Mouse (Mus musculus): ENCODE measurements at regions not wholly inside any gene's neighbourhood (a gene's known extent, or its start where the extent isn't known, plus 50 kb on each side); places are given as distances from the start of the nearest gene placed in this dataset.

- 63% methylated on average over 1 of the region's 1 CpGs for WGBS
- H3K9ac ChIP-seq, result no peak overlapping the region
- H3K27me3 ChIP-seq (replicated peaks), result no peaks in the 10 kb centered on the region
- no peak for ATAC-seq (ENCODE audit: insufficient read depth, low FRiP score, low read depth)
- H3K4me1 ChIP-seq, result no peaks in the 10 kb centered on the region
- no peak overlapping the region for H3K27ac ChIP-seq
- no peak overlapping the region for H3K4me2 ChIP-seq
- H3K4me3 ChIP-seq (replicated peaks), result no peak overlapping the region
- no peaks in the 10 kb centered on the region for H3K36me3 ChIP-seq
- no peaks in the 10 kb centered on the region for H3K9me3 ChIP-seq
Measured at GRCm38 (mm10) chr10:17072906-17073305, 650.1 kb upstream of the Cited2 start.

GRCm38 (mm10) chr10:17074013-17074401, 649.0 kb upstream of the Cited2 start:
- Histone ChIP-seq H3K4me1 (no peaks in the 10 kb centered on the region), H3K36me3 (no peaks in the 10 kb centered on the region), H3K4me3 (replicated peaks) (no peak overlapping the region), H3K9ac (no peak overlapping the region), H3K4me2 (no peak overlapping the region), H3K27me3 (replicated peaks) (no peaks in the 10 kb centered on the region), H3K27ac (no peak overlapping the region), H3K9me3 (no peaks in the 10 kb centered on the region)
- 72% methylated on average over 1 of the region's 1 CpGs for WGBS
- no peak for ATAC-seq (ENCODE audit: insufficient read depth, low FRiP score, low read depth)

GRCm38 (mm10) chr10:17074402-17075027, 648.5 kb upstream of the Cited2 start:
- Histone ChIP-seq H3K9ac (no peak overlapping the region), H3K9me3 (no peaks in the 10 kb centered on the region), H3K4me2 (no peak overlapping the region), H3K36me3 (no peaks in the 10 kb centered on the region), H3K27ac (no peak overlapping the region), H3K4me3 (replicated peaks) (no peak overlapping the region), H3K4me1 (no peaks in the 10 kb centered on the region), H3K27me3 (replicated peaks) (no peaks in the 10 kb centered on the region)
- 62% methylated on average over 6 of the region's 6 CpGs for WGBS
- ATAC-seq (ENCODE audit: insufficient read depth, low FRiP score, low read depth), result no peak

- H3K27ac ChIP-seq, result no peak overlapping the region
- H3K27me3 ChIP-seq (replicated peaks), result no peaks in the 10 kb centered on the region
- 44% methylated on average over 4 of the region's 4 CpGs for whole genome bisulfite sequencing
Measured at GRCm38 (mm10) chr10:17075147-17075546, 647.9 kb upstream of the Cited2 start.

GRCm38 (mm10) chr10:17075576-17075975, 647.4 kb upstream of the Cited2 start:
- no peak for ATAC-seq (ENCODE audit: insufficient read depth, low FRiP score, low read depth)
- Histone ChIP-seq H3K27me3 (replicated peaks) (no peaks in the 10 kb centered on the region), H3K9ac (no peak overlapping the region), H3K36me3 (no peaks in the 10 kb centered on the region), H3K27ac (no peak overlapping the region; the same call in 1 of the 2 replicates), H3K4me1 (no peaks in the 10 kb centered on the region), H3K4me2 (no peak overlapping the region), H3K4me3 (replicated peaks) (no peak overlapping the region), H3K9me3 (no peaks in the 10 kb centered on the region)
- 32% methylated on average over 2 of the region's 2 CpGs for WGBS

More at GRCm38 (mm10) chr10:17075147-17075546, 647.9 kb upstream of the Cited2 start:
- Histone ChIP-seq H3K4me1 (no peaks in the 10 kb centered on the region), H3K9me3 (no peaks in the 10 kb centered on the region), H3K4me2 (no peak overlapping the region), H3K36me3 (no peaks in the 10 kb centered on the region), H3K4me3 (replicated peaks) (no peak overlapping the region), H3K9ac (no peak overlapping the region)
- ATAC-seq (ENCODE audit: insufficient read depth, low FRiP score, low read depth), result no peak

- H3K9ac ChIP-seq, result no peak overlapping the region
Measured at GRCm38 (mm10) chr10:17076186-17076585, 646.8 kb upstream of the Cited2 start.

GRCm38 (mm10) chr10:17077580-17077979, 645.4 kb upstream of the Cited2 start:
- no peak for ATAC-seq (ENCODE audit: insufficient read depth, low FRiP score, low read depth)
- Histone ChIP-seq H3K9ac (no peak overlapping the region), H3K27me3 (replicated peaks) (no peaks in the 10 kb centered on the region), H3K27ac (no peak overlapping the region), H3K9me3 (no peaks in the 10 kb centered on the region), H3K4me3 (replicated peaks) (no peak overlapping the region), H3K36me3 (no peaks in the 10 kb centered on the region), H3K4me1 (no peaks in the 10 kb centered on the region), H3K4me2 (no peak overlapping the region)
- whole genome bisulfite sequencing, result 77% methylated on average over 2 of the region's 2 CpGs

More at GRCm38 (mm10) chr10:17076186-17076585, 646.8 kb upstream of the Cited2 start:
- no peaks in the 10 kb centered on the region for H3K4me1 ChIP-seq
- H3K27me3 ChIP-seq (replicated peaks), result no peaks in the 10 kb centered on the region
- no peaks in the 10 kb centered on the region for H3K36me3 ChIP-seq
- no peak for ATAC-seq (ENCODE audit: insufficient read depth, low FRiP score, low read depth)
- no peaks in the 10 kb centered on the region for H3K9me3 ChIP-seq
- no peak overlapping the region for H3K4me3 ChIP-seq (replicated peaks)
- 40% methylated on average over 4 of the region's 4 CpGs for WGBS
- no peak overlapping the region for H3K27ac ChIP-seq
- H3K4me2 ChIP-seq, result no peak overlapping the region

- no peaks in the 10 kb centered on the region for H3K36me3 ChIP-seq
- 65% methylated on average over 5 of the region's 5 CpGs for WGBS
- H3K4me1 ChIP-seq, result no peaks in the 10 kb centered on the region
- H3K9me3 ChIP-seq, result no peaks in the 10 kb centered on the region
- H3K27ac ChIP-seq, result no peak overlapping the region
- H3K4me2 ChIP-seq, result no peak overlapping the region
- H3K4me3 ChIP-seq (replicated peaks), result no peak overlapping the region
- H3K27me3 ChIP-seq (replicated peaks), result no peaks in the 10 kb centered on the region
- no peak overlapping the region for H3K9ac ChIP-seq
- ATAC-seq (ENCODE audit: insufficient read depth, low FRiP score, low read depth), result no peak
Measured at GRCm38 (mm10) chr10:17080818-17081217, 642.2 kb upstream of the Cited2 start.

- Histone ChIP-seq H3K9ac (no peak overlapping the region), H3K4me2 (no peak overlapping the region), H3K36me3 (no peaks in the 10 kb centered on the region), H3K27ac (no peak overlapping the region), H3K9me3 (no peaks in the 10 kb centered on the region), H3K4me1 (no peaks in the 10 kb centered on the region), H3K27me3 (replicated peaks) (no peaks in the 10 kb centered on the region), H3K4me3 (replicated peaks) (no peak overlapping the region)
- no peak for ATAC-seq (ENCODE audit: insufficient read depth, low FRiP score, low read depth)
- 84% methylated on average over 4 of the region's 4 CpGs for WGBS
Measured at GRCm38 (mm10) chr10:17082926-17083325, 640.1 kb upstream of the Cited2 start.

GRCm38 (mm10) chr10:17102065-17102464, 621.0 kb upstream of the Cited2 start:
- no peaks in the 10 kb centered on the region for H3K9me3 ChIP-seq
- H3K27me3 ChIP-seq (replicated peaks), result no peaks in the 10 kb centered on the region
- ATAC-seq (ENCODE audit: insufficient read depth, low FRiP score, low read depth), result no peak
- 13% methylated on average over 1 of the region's 1 CpGs for WGBS
- H3K27ac ChIP-seq, result no peak overlapping the region
- no peak overlapping the region for H3K4me3 ChIP-seq (replicated peaks)
- no peak overlapping the region for H3K9ac ChIP-seq
- 0 out of 2 replicates have a peak, but pooled peaks cover 3% of the 10 kb centered on the region for H3K4me1 ChIP-seq
- no peaks in the 10 kb centered on the region for H3K36me3 ChIP-seq
- no peak overlapping the region for H3K4me2 ChIP-seq

- 0 out of 2 replicates have a peak, but pooled peaks cover 3% of the 10 kb centered on the region for H3K4me1 ChIP-seq
- no peak overlapping the region for H3K9ac ChIP-seq
- H3K9me3 ChIP-seq, result no peaks in the 10 kb centered on the region
- H3K4me3 ChIP-seq (replicated peaks), result no peak overlapping the region
- no peak overlapping the region for H3K27ac ChIP-seq
- no peaks in the 10 kb centered on the region for H3K27me3 ChIP-seq (replicated peaks)
- 55% methylated on average over 2 of the region's 2 CpGs for WGBS
- no peak for ATAC-seq (ENCODE audit: insufficient read depth, low FRiP score, low read depth)
- H3K36me3 ChIP-seq, result no peaks in the 10 kb centered on the region
- no peak overlapping the region for H3K4me2 ChIP-seq
Measured at GRCm38 (mm10) chr10:17103416-17103815, 619.6 kb upstream of the Cited2 start.

GRCm38 (mm10) chr10:17106831-17107230, 616.2 kb upstream of the Cited2 start:
- H3K27me3 ChIP-seq (replicated peaks), result no peaks in the 10 kb centered on the region
- ATAC-seq (ENCODE audit: insufficient read depth, low FRiP score, low read depth), result no peak

GRCm38 (mm10) chr10:17111071-17111470, 611.9 kb upstream of the Cited2 start:
- Histone ChIP-seq H3K9ac (no peak overlapping the region), H3K4me3 (replicated peaks) (no peak overlapping the region), H3K4me1 (no peaks in the 10 kb centered on the region), H3K36me3 (no peaks in the 10 kb centered on the region), H3K4me2 (no peak overlapping the region), H3K9me3 (no peaks in the 10 kb centered on the region), H3K27me3 (replicated peaks) (no peaks in the 10 kb centered on the region), H3K27ac (no peak overlapping the region)
- ATAC-seq (ENCODE audit: insufficient read depth, low FRiP score, low read depth), result no peak
- WGBS, result 75% methylated on average over 2 of the region's 2 CpGs

More at GRCm38 (mm10) chr10:17106831-17107230, 616.2 kb upstream of the Cited2 start:
- 88% methylated on average over 1 of the region's 1 CpGs for WGBS
- no peak overlapping the region for H3K9ac ChIP-seq
- H3K27ac ChIP-seq, result no peak overlapping the region
- H3K4me2 ChIP-seq, result no peak overlapping the region
- no peaks in the 10 kb centered on the region for H3K36me3 ChIP-seq
- no peak overlapping the region for H3K4me3 ChIP-seq (replicated peaks)
- no peaks in the 10 kb centered on the region for H3K9me3 ChIP-seq
- H3K4me1 ChIP-seq, result 0 out of 2 replicates have a peak, but pooled peaks cover 3% of the 10 kb centered on the region

All from stomach, embryonic 15.5 days (tissue).